Mouse (Mus musculus) spleen, adult 2 months (tissue): ENCODE measurements around the gene Nqo2. TPM values are rescaled to one million over a fixed set of nuclear protein-coding genes. Genes with fewer than 3 reads are reported as not detected.

Experiments
- DNase-seq, 2 experiments: peaks; one replicate each; pipeline versions ENCODE4 v3.0.0 to v3.0.0-alpha.2; 2012 to 2021; ENCODE audit warnings: low spot score in 2 of 2, low read depth in 1 of 2
- H3K27ac ChIP-seq: fragments of 200-500 bp; 2 replicates; pipeline ENCODE4 v1.5.1; 2012; ENCODE audit warnings: low read length, inconsistent platforms; ENCODE audit not compliant: insufficient read depth
- H3K27me3 ChIP-seq: fragments of 200-500 bp; 2 replicates; pipeline ENCODE4 v1.6.1; 2012; ENCODE audit warnings: mild to moderate bottlenecking, moderate library complexity, low read length, inconsistent platforms; ENCODE audit not compliant: control insufficient read depth, insufficient read depth
- H3K36me3 ChIP-seq: fragments of 200-500 bp; 2 replicates; pipeline ENCODE4 v1.6.1; 2012; ENCODE audit warnings: mild to moderate bottlenecking, low read length, inconsistent platforms; ENCODE audit not compliant: control insufficient read depth, insufficient read depth
- H3K4me1 ChIP-seq: fragments of 200-500 bp; 2 replicates; pipeline ENCODE4 v1.6.1; 2011; ENCODE audit warnings: inconsistent platforms; ENCODE audit not compliant: control insufficient read depth, insufficient read depth, insufficient read length
- H3K4me3 ChIP-seq: fragments of 200-500 bp; 2 replicates; pipeline ENCODE4 v1.5.1; 2011; ENCODE audit warnings: mild to moderate bottlenecking, inconsistent platforms; ENCODE audit not compliant: insufficient read depth, insufficient read length; ENCODE audit errors: extremely low read depth
- CTCF ChIP-seq: fragments of 200-500 bp; IDR thresholded peaks from 2 replicates; pipeline ENCODE4 v1.5.1; 2011; ENCODE audit warnings: mild to moderate bottlenecking, inconsistent platforms; ENCODE audit not compliant: insufficient read depth, insufficient read length, insufficient replicate concordance; ENCODE audit errors: extremely low read depth
- POLR2A ChIP-seq: fragments of 200-500 bp; IDR thresholded peaks from 2 replicates; pipeline ENCODE4 v1.6.1; 2011; ENCODE audit warnings: low read depth, low read length, inconsistent platforms
- WGBS: fragments of 180-500 bp; shearing (Covaris S2); methylation state at CpG from one replicate; pipeline ENCODE4 v1.1.7; 2018; 5-methylcytosine and 5-hydroxymethylcytosine counted together
- polyA plus RNA-seq: library from polyadenylated mRNA; depleted of rRNA; stranded (reverse); fragments of >200 nt; gene quantifications from 2 replicates; pipeline ENCODE4 v1.2.3, GENCODE M21; 2012; rRNA removed

Gene Nqo2
- polyA plus RNA-seq, 1 experiment: 3.0 TPM

DNA sequence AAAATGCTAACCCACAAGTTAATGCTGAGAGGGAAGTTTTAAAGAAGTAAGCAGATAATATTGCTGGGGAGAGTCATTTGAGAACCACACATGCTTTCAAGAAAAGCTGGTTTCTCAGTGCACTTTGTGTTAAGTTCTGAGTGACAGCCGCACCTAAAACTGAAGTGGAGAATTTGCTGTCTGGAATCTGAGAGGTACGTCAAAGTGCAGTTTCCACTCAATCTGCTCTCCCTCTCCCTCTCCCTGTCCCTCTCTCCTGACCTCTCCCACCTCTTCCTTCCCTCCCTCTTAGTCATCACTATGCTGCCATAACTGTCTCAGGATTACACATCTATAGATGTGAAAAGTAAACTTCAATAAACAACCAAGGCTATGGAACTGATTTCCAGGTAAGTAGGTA lies 57.5 kb downstream of the Nqo2 start:
- H3K27me3 ChIP-seq: no peaks in the 10 kb centered on the region
- H3K27ac ChIP-seq: no peak overlapping the region
- peaks cover 32% of the 10 kb centered on the region for H3K36me3 ChIP-seq
- no peak overlapping the region for H3K4me3 ChIP-seq
- H3K4me1 ChIP-seq: no peaks in the 10 kb centered on the region
- TF ChIP-seq CTCF (no peak), POLR2A (no peak)
- DNase-seq: no peak
- WGBS: 89% methylated on average over 2 of the region's 2 CpGs

DNA sequence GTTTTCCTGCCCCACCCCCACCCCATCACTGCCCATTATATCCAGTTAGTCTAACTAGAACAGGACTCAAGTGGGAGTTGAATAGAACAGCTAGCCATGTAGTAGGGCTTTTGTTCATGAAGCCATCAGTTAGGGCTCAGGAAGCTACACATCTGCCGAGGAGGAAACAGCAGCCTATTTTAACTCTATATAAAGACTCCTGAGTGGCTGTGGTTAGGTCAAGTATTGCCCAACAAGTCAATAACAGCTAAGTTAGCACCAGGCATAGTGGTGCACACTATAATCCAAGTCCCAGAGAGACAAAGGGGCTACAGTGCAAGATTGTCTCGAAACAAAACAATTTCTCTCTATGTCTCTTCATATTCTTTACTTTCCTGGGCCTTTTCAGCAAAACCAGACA lies 67.6 kb downstream of the Nqo2 start:
- Histone ChIP-seq H3K36me3 (peaks cover 28% of the 10 kb centered on the region), H3K27me3 (no peaks in the 10 kb centered on the region), H3K4me3 (no peak overlapping the region), H3K27ac (no peak overlapping the region), H3K4me1 (peaks cover under 1% of the 10 kb centered on the region; the same call in 1 of the 2 replicates)
- no peak for DNase-seq
- TF ChIP-seq CTCF (no peak), POLR2A (no peak)
- 33% methylated on average over 2 of the region's 2 CpGs for WGBS

DNA sequence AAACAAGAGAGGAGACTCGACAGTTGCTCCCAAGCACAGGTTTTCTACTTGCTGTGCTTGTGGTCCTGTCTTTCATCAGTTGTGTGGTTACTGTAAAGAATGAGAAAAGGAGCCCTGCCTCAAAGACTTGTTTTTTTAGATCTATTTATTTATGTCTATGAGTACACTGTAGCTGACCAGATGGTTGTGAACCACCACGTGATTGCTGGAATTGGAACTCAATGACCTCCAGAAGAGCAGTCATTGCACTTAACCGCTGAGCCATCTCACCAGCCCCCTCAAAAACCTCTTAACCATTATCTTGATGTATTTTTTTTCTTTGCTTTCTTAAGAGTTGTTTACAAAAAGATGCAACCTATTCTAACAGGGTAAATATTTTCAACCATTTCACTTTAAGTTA lies 70.9 kb downstream of the Nqo2 start:
- no peak for DNase-seq
- Histone ChIP-seq H3K4me3 (no peak overlapping the region), H3K27me3 (no peaks in the 10 kb centered on the region), H3K4me1 (peaks cover 4% of the 10 kb centered on the region; the same call in 1 of the 2 replicates), H3K27ac (no peak overlapping the region), H3K36me3 (peaks cover 13% of the 10 kb centered on the region)
- 93% methylated on average over 3 of the region's 3 CpGs for WGBS
- no peak for TF ChIP-seq CTCF
- no peak for TF ChIP-seq POLR2A

DNA sequence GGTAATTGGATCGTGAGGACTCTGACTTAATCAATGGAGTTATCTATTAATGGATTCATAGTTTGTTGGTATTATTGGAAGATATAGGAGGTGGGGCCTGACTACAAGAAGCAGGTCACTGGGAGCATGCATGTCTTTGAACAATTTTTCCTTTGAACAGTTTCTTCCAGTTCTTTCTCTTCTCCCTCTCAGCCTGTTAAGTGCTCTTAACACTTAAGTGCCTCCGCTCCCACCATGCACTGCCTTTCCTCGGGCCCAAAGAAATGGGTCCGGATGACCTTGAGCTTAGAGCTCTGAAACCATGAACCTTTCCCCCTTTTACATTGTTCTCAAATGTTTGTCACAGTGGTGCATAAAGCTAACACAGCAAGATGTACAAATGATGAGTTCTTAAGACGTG lies 72.2 kb downstream of the Nqo2 start:
- no peak overlapping the region for H3K27ac ChIP-seq
- H3K36me3 ChIP-seq: peaks cover 9% of the 10 kb centered on the region
- no peak overlapping the region for H3K4me3 ChIP-seq
- peaks cover 4% of the 10 kb centered on the region; the same call in 1 of the 2 replicates for H3K4me1 ChIP-seq
- TF ChIP-seq POLR2A (no peak), CTCF (no peak)
- no peaks in the 10 kb centered on the region for H3K27me3 ChIP-seq
- no peak for DNase-seq
- WGBS: 88% methylated on average over 5 of the region's 5 CpGs

DNA sequence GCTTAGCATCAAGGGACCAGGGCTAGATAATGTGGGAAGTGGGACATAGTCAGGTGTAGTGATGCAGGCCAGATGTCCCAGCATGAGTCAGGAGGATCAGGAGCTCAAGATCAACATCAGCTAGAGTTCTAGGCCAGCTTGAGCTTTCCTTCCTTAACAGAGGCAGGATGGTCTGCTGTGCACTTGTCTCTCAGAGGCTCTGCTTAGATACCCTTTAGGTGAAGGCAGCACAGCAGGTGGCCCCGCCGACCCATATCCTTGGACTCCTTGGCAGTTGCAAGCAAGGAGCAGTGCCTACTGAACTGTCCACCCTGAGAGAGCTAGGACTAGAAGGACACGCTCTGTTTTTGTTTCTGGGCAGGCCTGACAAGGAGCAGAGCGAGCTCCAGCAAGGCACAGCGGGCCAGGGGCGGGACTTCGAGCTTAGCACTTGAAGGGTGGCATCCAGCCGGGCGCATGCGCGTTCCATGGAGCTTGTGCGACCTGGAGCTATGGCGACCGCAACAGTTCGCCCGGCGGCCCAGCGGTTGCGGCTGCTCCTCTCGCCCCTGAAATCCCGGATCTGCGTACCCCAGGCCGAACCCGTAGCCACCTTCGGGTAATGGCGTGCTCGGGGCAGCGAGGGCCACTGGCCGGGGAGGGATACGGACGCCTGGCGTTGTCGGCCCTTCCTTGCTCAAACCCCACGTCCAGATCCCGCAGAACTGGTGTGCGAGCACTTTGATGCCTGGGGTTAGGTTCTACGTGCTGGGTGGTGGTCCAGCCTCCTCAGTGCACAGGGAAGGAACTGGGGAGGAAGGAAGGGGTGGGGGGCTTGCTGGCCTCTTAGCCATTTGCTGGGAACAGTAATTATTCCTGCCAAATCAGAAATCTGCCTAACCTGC lies 72.9 kb downstream of the Nqo2 start, which contains the start of gene Bphl:
Gene Bphl, plus strand, starts transcription at position 426 of the 884 bp plus-strand sequence.
- Histone ChIP-seq H3K36me3 (peaks cover 8% of the 10 kb centered on the region), H3K27ac (no peak within 1 kb of the TSS), H3K4me3 (peak within 1 kb of the TSS; percentile 63), H3K4me1 (peaks cover 4% of the 10 kb centered on the region; the same call in 1 of the 2 replicates), H3K27me3 (no peaks in the 10 kb centered on the region)
- TF ChIP-seq POLR2A: peak; percentile 37; the same call in 1 of the 2 replicates
- no peak for TF ChIP-seq CTCF
- DNase-seq: peak; percentile 78 to 87
- 2% methylated on average over 37 of the region's 37 CpGs for WGBS

DNA sequence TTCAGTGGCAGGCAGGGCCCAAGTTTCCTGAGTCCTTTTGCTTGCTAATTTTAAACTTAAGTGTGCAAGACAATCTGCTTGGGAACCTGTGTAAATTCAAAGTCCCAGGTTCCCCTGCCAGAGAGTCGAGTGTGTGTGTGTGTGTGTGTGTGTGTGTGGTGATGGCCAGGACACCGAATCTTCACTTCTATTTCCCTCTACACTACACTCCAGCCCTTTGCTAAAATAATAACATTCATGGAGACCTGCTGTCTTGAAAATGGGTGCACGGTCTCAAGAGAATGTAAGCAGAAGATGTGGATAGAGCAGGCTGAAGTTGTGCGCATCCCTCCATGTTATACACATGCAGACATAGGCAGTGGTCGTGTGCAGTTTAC lies 73.6 kb downstream of the Nqo2 start:
- H3K4me1 ChIP-seq: peaks cover 4% of the 10 kb centered on the region; the same call in 1 of the 2 replicates
- TF ChIP-seq POLR2A (no peak), CTCF (no peak)
- WGBS: 48% methylated on average over 5 of the region's 5 CpGs
- no peak overlapping the region for H3K27ac ChIP-seq
- peaks cover 3% of the 10 kb centered on the region for H3K36me3 ChIP-seq
- H3K4me3 ChIP-seq: peak overlapping the region; percentile 63
- no peaks in the 10 kb centered on the region for H3K27me3 ChIP-seq
- no peak for DNase-seq

Other genes with a start within 250 kb of the Nqo2 start
- gene Serpinb6e, start 121.3 kb upstream of the Nqo2 start, polyA plus RNA-seq: not detected in 2 replicates
- not detected in 2 replicates for gene Serpinb6c, start 59.0 kb upstream of the Nqo2 start, polyA plus RNA-seq
- gene Ripk1, start 37.7 kb downstream of the Nqo2 start, polyA plus RNA-seq: 6.5 and 11.4 TPM in 2 replicates
- 32.6 and 36.3 TPM in 2 replicates for gene Serpinb6a, start 38.1 kb downstream of the Nqo2 start, polyA plus RNA-seq
- gene Bphl, start 72.9 kb downstream of the Nqo2 start, polyA plus RNA-seq: 9.7 and 10.1 TPM in 2 replicates
- gene Tubb2a, start 113.3 kb downstream of the Nqo2 start, polyA plus RNA-seq: 89.5 and 113 TPM in 2 replicates
- gene Tubb2b, start 165.8 kb downstream of the Nqo2 start, polyA plus RNA-seq: 15.1 and 18.3 TPM in 2 replicates
- 104 and 206 TPM in 2 replicates for gene Psmg4, start 198.3 kb downstream of the Nqo2 start, polyA plus RNA-seq